Mouse (Mus musculus): ENCODE data around the gene Esrrg.

DNA sequence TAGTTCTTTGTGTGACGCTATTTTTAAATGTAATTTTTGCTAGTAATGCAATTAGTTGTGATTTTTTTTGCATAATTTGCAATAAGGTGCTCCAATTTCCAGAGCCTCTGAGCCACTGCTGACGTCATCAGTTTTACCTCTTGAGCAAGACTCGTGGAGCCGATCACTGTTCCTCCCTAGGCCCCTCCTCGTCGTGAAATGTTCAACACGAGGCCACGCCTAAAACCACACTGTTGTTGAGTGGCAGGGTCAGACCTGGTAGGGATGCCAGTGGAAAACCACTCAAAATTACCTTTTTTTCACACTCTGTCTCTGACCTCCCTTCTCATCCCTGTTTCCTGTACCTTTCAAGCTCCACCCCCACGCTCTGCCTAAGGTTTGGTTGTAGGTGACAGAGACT lies 282.7 kb downstream of the Esrrg start:
- TF ChIP-seq POLR2A (IDR thresholded peaks at IDR 0.05; ENCODE audit: insufficient read depth, low read depth, low read length), result no peak
- TF ChIP-seq CTCF (IDR thresholded peaks at IDR 0.05; ENCODE audit: insufficient read depth, low read depth, low read length), result no peak
